Mouse (Mus musculus) bone marrow, adult 2 months (tissue): ENCODE data around the gene Doxl2.

Source experiments
- CTCF ChIP-seq: fragments of 200-500 bp; IDR thresholded peaks from 2 replicates; pipeline ENCODE4 v1.5.1; 2011; ENCODE audit warnings: low read length, control low read depth; ENCODE audit not compliant: control insufficient read depth, insufficient read depth
- POLR2A ChIP-seq: fragments of 200-500 bp; IDR thresholded peaks from 2 replicates; pipeline ENCODE4 v1.6.1; 2011; ENCODE audit warnings: low read depth, mild to moderate bottlenecking, control low read depth, low read length, borderline replicate concordance; ENCODE audit not compliant: control insufficient read depth

- TF ChIP-seq CTCF (no peak), POLR2A (no peak)
Observed at GRCm38 (mm10) chr6:49013458-49013857, 38.7 kb downstream of the Doxl2 start.
